Mouse (Mus musculus) lung, postnatal 25 days (tissue): Measurements from ENCODE around the gene Coq9.
A peak's percentile ranks its signal among the peaks of the same experiment; 100 is the strongest.

Source experiments
- DNase-seq: peaks from one replicate; pipeline ENCODE4 v3.0.0; 2022; ENCODE audit warnings: low spot score

The Coq9 gene

GRCm38 (mm10) chr8:94837662-94838574, at the start of gene Coq9, which contains the start of gene Ciapin1:
TSS of gene Coq9 (plus strand) at chr8:94838321.
TSS of gene Ciapin1 (minus strand) at chr8:94838358.
- peak; percentile 96 for DNase-seq

- no peak for DNase-seq
Observed at GRCm38 (mm10) chr8:94789256-94789955, 48.7 kb upstream of the Coq9 start.

- no peak for DNase-seq
Observed at GRCm38 (mm10) chr8:94794368-94794767, 43.8 kb upstream of the Coq9 start.

GRCm38 (mm10) chr8:94794782-94795181, 43.3 kb upstream of the Coq9 start:
- no peak for DNase-seq

- no peak for DNase-seq
Observed at GRCm38 (mm10) chr8:94800278-94800968, 37.7 kb upstream of the Coq9 start.

GRCm38 (mm10) chr8:94801293-94802095, 36.6 kb upstream of the Coq9 start:
- peak; percentile 63 for DNase-seq

- DNase-seq, result no peak
Observed at GRCm38 (mm10) chr8:94802375-94802774, 35.7 kb upstream of the Coq9 start.

GRCm38 (mm10) chr8:94803551-94803950, 34.6 kb upstream of the Coq9 start:
- no peak for DNase-seq

GRCm38 (mm10) chr8:94804546-94805340, 33.4 kb upstream of the Coq9 start:
- DNase-seq, result no peak

- no peak for DNase-seq
Observed at GRCm38 (mm10) chr8:94805811-94806210, 32.3 kb upstream of the Coq9 start.

- DNase-seq, result no peak
Observed at GRCm38 (mm10) chr8:94807506-94807905, 30.6 kb upstream of the Coq9 start.

GRCm38 (mm10) chr8:94808372-94808771, 29.7 kb upstream of the Coq9 start:
- DNase-seq, result no peak

GRCm38 (mm10) chr8:94810153-94810552, 28.0 kb upstream of the Coq9 start, which contains the start of gene Ccl17:
TSS of gene Ccl17 (plus strand) at chr8:94810453.
- DNase-seq, result no peak

GRCm38 (mm10) chr8:94810855-94811254, 27.3 kb upstream of the Coq9 start:
- no peak for DNase-seq

GRCm38 (mm10) chr8:94811654-94812053, 26.5 kb upstream of the Coq9 start:
- DNase-seq, result no peak

- DNase-seq, result peak; percentile 90
Observed at GRCm38 (mm10) chr8:94812645-94813098, 25.4 kb upstream of the Coq9 start.

- no peak for DNase-seq
Observed at GRCm38 (mm10) chr8:94814556-94814955, 23.6 kb upstream of the Coq9 start.

GRCm38 (mm10) chr8:94817933-94818332, 20.2 kb upstream of the Coq9 start:
- DNase-seq, result no peak

GRCm38 (mm10) chr8:94819671-94820179, 18.4 kb upstream of the Coq9 start:
- DNase-seq, result no peak

GRCm38 (mm10) chr8:94820553-94820952, 17.6 kb upstream of the Coq9 start:
- DNase-seq, result no peak
